Mouse (Mus musculus) testis, adult 2 months (tissue): Measurements from ENCODE around the gene Gm45140.

Experiments used
- CTCF ChIP-seq: fragments of 200-500 bp; IDR thresholded peaks from 2 replicates; pipeline ENCODE4 v1.5.1; 2012; ENCODE audit warnings: low read depth, mild to moderate bottlenecking, inconsistent platforms, low read length, moderate library complexity; ENCODE audit not compliant: control insufficient read depth, insufficient read depth, insufficient replicate concordance
- POLR2A ChIP-seq: fragments of 200-500 bp; IDR thresholded peaks from 2 replicates; pipeline ENCODE4 v1.6.1; 2012; ENCODE audit warnings: low read depth, mild to moderate bottlenecking, inconsistent platforms, low read length, moderate library complexity; ENCODE audit not compliant: control insufficient read depth

GRCm38 (mm10) chr6:87805448-87805847 is 30.1 kb downstream of the Gm45140 start:
- TF ChIP-seq CTCF (no peak), POLR2A (no peak)
